Mouse (Mus musculus) gastrocnemius, postnatal 14 days (tissue): ENCODE measurements around the gene Cst7. TPM values are rescaled to one million over a fixed set of nuclear protein-coding genes. Genes with fewer than 3 reads are reported as not detected.
"Not testable (repeated sequence)": the region's sequence is repeated elsewhere in the genome, so short reads cannot be mapped to it uniquely, and the experiment has no call there.

ENCODE experiments used
- DNase-seq: peaks from one replicate; pipeline ENCODE4 v3.0.0; 2021; ENCODE audit warnings: mixed read lengths
- intact Hi-C: fragments of 180-260 bp; cut with DNase I; formaldehyde crosslinking; loops from one replicate; pipeline ENCODE4 v1.15.1; 2025; ENCODE audit warnings: low total_unique reads
- long read RNA-seq, 2 experiments: library from polyadenylated mRNA; stranded (forward); transcript quantifications; one replicate each; pipeline ENCODE4 v2.0.0; 2021
- total RNA-seq, 2 experiments: library from RNA; stranded (reverse); gene quantifications; 2 replicates each; pipeline ENCODE4 v1.2.3; 2021

The Cst7 gene
- not detected for total RNA-seq
- long read RNA-seq, experiment 1, result 0 reads
- long read RNA-seq, experiment 2, result 0 reads

GRCm38 (mm10) chr2:150569847-150570590 is at the start of gene Cst7:
TSS of gene Cst7 (plus strand) at chr2:150570415.
- no peak for DNase-seq
- intact Hi-C loops, result no loop called here

GRCm38 (mm10) chr2:150525703-150526207 is 44.5 kb upstream of the Cst7 start:
- intact Hi-C loops, result no loop called here
- no peak for DNase-seq

GRCm38 (mm10) chr2:150549576-150549975 is 20.6 kb upstream of the Cst7 start:
- DNase-seq, intact Hi-C loops: not testable (repeated sequence)

GRCm38 (mm10) chr2:150558568-150558967 is 11.6 kb upstream of the Cst7 start:
- DNase-seq, result no peak
- intact Hi-C loops, result no loop called here

GRCm38 (mm10) chr2:150567051-150567450 is 3.2 kb upstream of the Cst7 start:
- no peak for DNase-seq
- intact Hi-C loops, result no loop called here

GRCm38 (mm10) chr2:150570761-150571160 is 546 bp downstream of the Cst7 start:
- no peak for DNase-seq
- intact Hi-C loops, result no loop called here

- DNase-seq, result no peak
- intact Hi-C loops, result no loop called here
Measured at GRCm38 (mm10) chr2:150572463-150572862, 2.2 kb downstream of the Cst7 start.

- DNase-seq, result no peak
- intact Hi-C loops, result no loop called here
Measured at GRCm38 (mm10) chr2:150576256-150576655, 6.0 kb downstream of the Cst7 start.

- intact Hi-C loops, result no loop called here
- no peak for DNase-seq
Measured at GRCm38 (mm10) chr2:150578603-150579002, 8.4 kb downstream of the Cst7 start.

- intact Hi-C loops, result no loop called here
- no peak for DNase-seq
Measured at GRCm38 (mm10) chr2:150579628-150580027, 9.4 kb downstream of the Cst7 start.

- intact Hi-C loops, result no loop called here
- DNase-seq, result no peak
Measured at GRCm38 (mm10) chr2:150589076-150589475, 18.9 kb downstream of the Cst7 start.

- intact Hi-C loops, result no loop called here
- DNase-seq, result no peak
Measured at GRCm38 (mm10) chr2:150595411-150596190, 25.4 kb downstream of the Cst7 start.

GRCm38 (mm10) chr2:150600263-150600662 is 30.0 kb downstream of the Cst7 start:
- DNase-seq, result no peak
- intact Hi-C loops, result no loop called here

GRCm38 (mm10) chr2:150602166-150602565 is 32.0 kb downstream of the Cst7 start:
- intact Hi-C loops, result no loop called here
- no peak for DNase-seq

- intact Hi-C loops, result no loop called here
- no peak for DNase-seq
Measured at GRCm38 (mm10) chr2:150604802-150605201, 34.6 kb downstream of the Cst7 start.

- intact Hi-C loops, result no loop called here
- no peak for DNase-seq
Measured at GRCm38 (mm10) chr2:150607086-150607485, 36.9 kb downstream of the Cst7 start.

- peak; percentile 98 for DNase-seq
- intact Hi-C loops, result loop anchor here (2.0 kb wide), 1 partner anchor 141 kb away; the partner anchor contains the start of gene Entpd6
Measured at GRCm38 (mm10) chr2:150608087-150608799, 38.0 kb downstream of the Cst7 start, which contains the start of gene Apmap. TSS of gene Apmap (minus strand) at chr2:150608567.

GRCm38 (mm10) chr2:150608872-150609560 is 38.8 kb downstream of the Cst7 start:
- no peak for DNase-seq
- intact Hi-C loops, result loop anchor here (2.0 kb wide), 1 partner anchor 140 kb away; the partner anchor contains the start of gene Entpd6

GRCm38 (mm10) chr2:150610097-150610496 is 39.9 kb downstream of the Cst7 start:
- intact Hi-C loops, result loop anchor here (2.0 kb wide), 1 partner anchor 63 kb away; no protein-coding TSS in a partner anchor
- DNase-seq, result no peak
